Mouse (Mus musculus): ENCODE results near the gene Mri1. TPM values are rescaled to one million over a fixed set of nuclear protein-coding genes. Genes with fewer than 3 reads are reported as not detected.

Gene Mri1
- total and polyA plus RNA-seq, 3 experiments: 58.6 to 102 (median 62.1) TPM

- in situ Hi-C loops (cut with MboI; ENCODE audit: low pct_ligation_motif_present, low pct_unique_long_range_greater_than_20kb, low sequenced_read_pairs): no loop called here
- Histone ChIP-seq H3K36me3 (replicated peaks in 1 of 2; ENCODE audit: control insufficient read depth in 1 of 2, insufficient read depth in 1 of 2, low read length in 1 of 2) (peaks cover 61 to 79% of the 10 kb centered on the region in 2 experiments), H3K79me2 (replicated peaks; ENCODE audit: control insufficient read depth, extremely low read depth, insufficient read depth, poor library complexity, severe bottlenecking) (peaks cover 7% of the 10 kb centered on the region; the same call in 1 of the 2 replicates)
These were observed 686 bp downstream of the Mri1 start for GRCm38 (mm10) chr8:84256458-84256821.

GRCm38 (mm10) chr8:84255858-84256257, 1.3 kb downstream of the Mri1 start:
- Histone ChIP-seq H3K27ac (ENCODE audit: insufficient read depth, low read depth) (no peak overlapping the region), H3K9me3 (replicated peaks; ENCODE audit: low read length) (no peaks in the 10 kb centered on the region), H3K9ac (ENCODE audit: insufficient read depth, low read depth) (no peak overlapping the region; the same call in 1 of the 2 replicates), H3K4me1 (ENCODE audit: control insufficient read depth in 1 of 2, insufficient read depth in 2 of 2) (peaks cover 7 to 14% of the 10 kb centered on the region in 2 experiments), H3K27me3 (replicated peaks) (no peaks in the 10 kb centered on the region), H3K4me3 (replicated peaks in 1 of 3; ENCODE audit: low read depth in 2 of 3, low read length in 2 of 3, poor library complexity in 1 of 3) (peak overlapping the region; percentile 85 to 95 (median 91)), H3K4me2 (ENCODE audit: insufficient read depth, low read depth, poor library complexity, severe bottlenecking) (peak overlapping the region; percentile 46; the same call in 1 of the 2 replicates), H3K36me3 (replicated peaks in 1 of 2; ENCODE audit: control insufficient read depth in 1 of 2, insufficient read depth in 1 of 2, low read length in 1 of 2) (peaks cover 60 to 79% of the 10 kb centered on the region in 2 experiments), H3K79me2 (replicated peaks; ENCODE audit: control insufficient read depth, extremely low read depth, insufficient read depth, poor library complexity, severe bottlenecking) (peaks cover 7% of the 10 kb centered on the region; the same call in 1 of the 2 replicates)
- dilution Hi-C loops (cut with MboI; ENCODE audit: extremely low pct_ligation_motif_present, extremely low pct_unique_long_range_greater_than_20kb, low sequenced_read_pairs): no loop called here
- no peak for TF ChIP-seq JUND (conservative IDR thresholded peaks at IDR 0.05; ENCODE audit: low read depth, low read length)
- TF ChIP-seq CTCF (conservative IDR thresholded peaks at IDR 0.05 in 1 of 2, IDR thresholded peaks at IDR 0.05 in 1 of 2; ENCODE audit: low read depth in 2 of 2, low read length in 2 of 2): peak in 1 of 2 experiments; percentile 29; a peak in 1 of 4 replicates
- no peak for TF ChIP-seq HCFC1 (IDR thresholded peaks at IDR 0.05; ENCODE audit: low read depth, low read length)
- no peak for TF ChIP-seq TBP (conservative IDR thresholded peaks at IDR 0.05; ENCODE audit: low read depth, low read length)
- TF ChIP-seq RCOR1 (conservative IDR thresholded peaks at IDR 0.05; ENCODE audit: low read depth, low read length): no peak
- TF ChIP-seq POLR2A (IDR thresholded peaks at IDR 0.05; ENCODE audit: low read depth, low read length): no peak
- TF ChIP-seq GABPA (IDR thresholded peaks at IDR 0.05; ENCODE audit: insufficient replicate concordance, low read depth, low read length): no peak
- no peak for TF ChIP-seq MAFK (IDR thresholded peaks at IDR 0.05; ENCODE audit: insufficient replicate concordance, low read length)
- peak; percentile 34 for DNase-seq (ENCODE audit: extremely low read depth)
- in situ Hi-C loops (cut with MboI; ENCODE audit: low pct_ligation_motif_present, low pct_unique_long_range_greater_than_20kb, low sequenced_read_pairs): no loop called here

More at GRCm38 (mm10) chr8:84256458-84256821, 686 bp downstream of the Mri1 start:
- peaks cover 7 to 14% of the 10 kb centered on the region in 2 experiments for H3K4me1 ChIP-seq (ENCODE audit: control insufficient read depth in 1 of 2, insufficient read depth in 2 of 2)
- no peak for TF ChIP-seq RCOR1 (conservative IDR thresholded peaks at IDR 0.05; ENCODE audit: low read depth, low read length)
- no peak for TF ChIP-seq ZNF384 (IDR thresholded peaks at IDR 0.05; ENCODE audit: low read depth, low read length)
- TF ChIP-seq JUND (conservative IDR thresholded peaks at IDR 0.05; ENCODE audit: low read depth, low read length): peak; percentile 77
- no peak; the same call in 1 of the 2 replicates for TF ChIP-seq ETS1 (conservative IDR thresholded peaks at IDR 0.05; ENCODE audit: low read depth, low read length)
- TF ChIP-seq BHLHE40 (IDR thresholded peaks at IDR 0.05; ENCODE audit: low read depth, low read length): no peak
- TF ChIP-seq E2F4 (IDR thresholded peaks at IDR 0.05; ENCODE audit: insufficient replicate concordance, low read depth, low read length): no peak
- no peak for TF ChIP-seq CTCF (conservative IDR thresholded peaks at IDR 0.05 in 1 of 2, IDR thresholded peaks at IDR 0.05 in 1 of 2; ENCODE audit: low read depth in 2 of 2, low read length in 2 of 2)
- TF ChIP-seq JUN (IDR thresholded peaks at IDR 0.05; ENCODE audit: insufficient read depth, low read depth, low read length): peak; percentile 68
- no peak for TF ChIP-seq POLR2AphosphoS2 (IDR thresholded peaks at IDR 0.05; ENCODE audit: low read depth, low read length)
- no peak for TF ChIP-seq EP300 (IDR thresholded peaks at IDR 0.05; ENCODE audit: low read length)
- TF ChIP-seq MAX (IDR thresholded peaks at IDR 0.05; ENCODE audit: low read length): no peak
- 0 out of 2 replicates have a peak, but pooled peaks have one; percentile 36 for TF ChIP-seq UBTF (IDR thresholded peaks at IDR 0.05; ENCODE audit: low read depth, low read length)
- TF ChIP-seq GABPA (IDR thresholded peaks at IDR 0.05; ENCODE audit: insufficient replicate concordance, low read depth, low read length): no peak
- no peak for TF ChIP-seq USF1 (IDR thresholded peaks at IDR 0.05; ENCODE audit: low read depth, low read length)
- TF ChIP-seq ELF1 (IDR thresholded peaks at IDR 0.05; ENCODE audit: low read depth, low read length): peak; percentile 58; the same call in 1 of the 2 replicates
- TF ChIP-seq IRF4 (IDR thresholded peaks at IDR 0.05; ENCODE audit: low read depth, low read length): no peak; the same call in 1 of the 2 replicates
- TF ChIP-seq NELFE (IDR thresholded peaks at IDR 0.05; ENCODE audit: low read depth, low read length): no peak
- TF ChIP-seq KAT2A (IDR thresholded peaks at IDR 0.05; ENCODE audit: insufficient replicate concordance, low read length): no peak
- H3K4me3 ChIP-seq (replicated peaks in 1 of 3; ENCODE audit: low read depth in 2 of 3, low read length in 2 of 3, poor library complexity in 1 of 3): peak overlapping the region; percentile 85 to 95 (median 91)
- H3K9me3 ChIP-seq (replicated peaks; ENCODE audit: low read length): no peaks in the 10 kb centered on the region
- peak overlapping the region; percentile 77 for H3K27ac ChIP-seq (ENCODE audit: insufficient read depth, low read depth)
- no peaks in the 10 kb centered on the region for H3K27me3 ChIP-seq (replicated peaks)
- dilution Hi-C loops (cut with MboI; ENCODE audit: extremely low pct_ligation_motif_present, extremely low pct_unique_long_range_greater_than_20kb, low sequenced_read_pairs): no loop called here
- H3K9ac ChIP-seq (ENCODE audit: insufficient read depth, low read depth): peak overlapping the region; percentile 74
- H3K4me2 ChIP-seq (ENCODE audit: insufficient read depth, low read depth, poor library complexity, severe bottlenecking): peak overlapping the region; percentile 46
- DNase-seq (ENCODE audit: extremely low read depth): peak; percentile 75
